Mouse (Mus musculus): ENCODE results near the gene Olfr485.
"Not testable (repeated sequence)": the region's sequence is repeated elsewhere in the genome, so short reads cannot be mapped to it uniquely, and the experiment has no call there.

Gene Olfr485

GRCm38 (mm10) chr7:108159771-108160170, at the start of gene Olfr485:
Olfr485 (minus strand) TSS chr7:108159871.
- no peak for DNase-seq (ENCODE audit: low spot score)

DNA sequence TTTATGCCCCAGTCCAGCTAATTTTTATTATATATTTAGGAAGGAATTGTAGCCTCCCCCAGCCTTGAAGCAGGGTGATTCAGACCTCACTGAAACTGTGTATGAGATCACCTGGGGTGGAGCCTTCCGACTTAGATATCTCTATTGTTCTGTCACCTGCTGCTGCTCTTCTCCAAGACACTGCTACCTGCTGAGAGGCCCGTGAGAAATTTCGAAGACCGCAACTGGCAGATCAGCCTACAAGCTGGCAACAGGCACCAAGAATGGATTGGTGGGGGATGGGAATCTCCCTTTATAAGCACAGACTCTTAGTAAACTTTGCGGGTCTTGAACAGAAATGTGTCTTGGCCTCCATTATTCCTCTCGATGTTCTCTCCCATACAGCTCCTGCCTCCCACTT, 37.3 kb upstream of the Olfr485 start:
- DNase-seq (ENCODE audit: low spot score) = no peak

DNA sequence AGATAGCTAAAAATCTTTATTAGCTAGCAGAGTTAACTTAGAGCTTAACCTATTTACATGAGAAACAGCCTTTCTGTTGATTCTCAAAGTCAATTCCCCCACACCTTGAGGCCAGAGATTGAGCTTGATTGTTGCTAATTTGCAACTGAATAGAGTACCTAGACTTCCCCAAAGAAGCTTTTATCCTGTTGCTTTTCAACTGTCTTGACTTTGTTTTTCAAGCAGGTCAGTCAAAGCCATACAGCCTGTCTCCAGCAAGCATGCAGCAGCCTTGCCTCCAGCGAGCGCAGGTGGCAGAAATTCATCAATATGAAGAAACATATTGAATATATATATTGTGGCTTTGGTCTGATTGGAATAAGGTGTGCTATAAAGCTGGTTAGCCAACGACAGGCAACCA, 36.7 kb upstream of the Olfr485 start:
- not testable (repeated sequence) for DNase-seq (ENCODE audit: low spot score)

DNA sequence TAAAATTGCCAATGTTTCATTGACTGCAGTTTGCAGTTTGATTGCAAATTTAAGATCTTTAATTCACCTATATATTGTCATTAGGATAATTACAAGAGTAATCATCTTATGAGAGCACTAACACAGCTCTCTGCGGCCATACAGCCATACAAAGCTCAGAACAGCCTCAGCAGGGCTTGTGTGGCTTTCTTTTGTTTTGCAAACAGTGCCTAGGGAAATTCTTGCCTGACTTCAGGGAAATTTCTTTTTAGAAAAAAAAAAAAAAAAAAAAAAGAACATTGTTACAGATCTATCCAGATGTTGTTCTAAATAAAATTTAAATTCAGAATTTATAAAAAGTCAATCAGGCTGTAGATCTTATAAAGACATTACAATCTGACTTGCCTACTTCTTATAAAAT, 33.0 kb upstream of the Olfr485 start:
- not testable (repeated sequence) for DNase-seq (ENCODE audit: low spot score)

DNA sequence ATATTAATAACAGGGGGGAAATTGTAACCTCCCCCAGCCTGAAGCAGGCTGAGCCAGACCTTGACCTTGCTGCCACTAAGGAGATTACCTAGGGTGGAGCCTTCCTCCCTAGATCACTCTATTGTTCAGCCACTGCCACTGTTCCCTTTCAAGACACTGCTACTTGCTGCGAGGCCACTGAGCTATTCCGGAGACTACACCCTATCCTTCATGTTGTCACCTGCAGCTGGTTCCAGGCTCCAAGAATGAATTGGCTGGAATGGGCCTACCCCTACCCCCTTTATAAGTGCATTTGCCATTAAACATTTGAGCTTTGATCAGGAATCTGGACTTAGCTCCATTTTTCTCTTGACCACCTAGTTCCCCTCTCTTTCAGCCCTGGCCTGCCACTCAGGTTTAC, 31.5 kb upstream of the Olfr485 start:
- not testable (repeated sequence) for DNase-seq (ENCODE audit: low spot score)

DNA sequence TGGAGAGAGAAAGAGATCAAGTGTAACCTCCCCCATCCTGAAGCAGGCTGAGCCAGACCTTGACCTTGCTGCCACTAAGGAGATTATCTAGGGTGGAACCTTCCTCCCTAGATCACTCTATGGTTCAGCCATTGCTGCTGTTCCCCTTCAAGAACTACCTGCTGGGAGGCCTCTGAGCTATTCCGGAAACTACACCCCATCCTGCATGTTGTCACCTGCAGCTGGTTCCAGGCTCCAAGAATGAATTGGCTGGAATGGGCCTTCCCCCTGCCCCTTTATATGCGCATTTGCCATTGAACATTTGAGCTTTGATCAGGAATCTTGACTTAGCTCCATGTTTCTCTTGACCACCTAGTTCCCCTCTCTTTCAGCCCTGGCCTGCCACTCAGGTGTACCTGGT, 25.6 kb upstream of the Olfr485 start:
- DNase-seq (ENCODE audit: low spot score) = not testable (repeated sequence)

DNA sequence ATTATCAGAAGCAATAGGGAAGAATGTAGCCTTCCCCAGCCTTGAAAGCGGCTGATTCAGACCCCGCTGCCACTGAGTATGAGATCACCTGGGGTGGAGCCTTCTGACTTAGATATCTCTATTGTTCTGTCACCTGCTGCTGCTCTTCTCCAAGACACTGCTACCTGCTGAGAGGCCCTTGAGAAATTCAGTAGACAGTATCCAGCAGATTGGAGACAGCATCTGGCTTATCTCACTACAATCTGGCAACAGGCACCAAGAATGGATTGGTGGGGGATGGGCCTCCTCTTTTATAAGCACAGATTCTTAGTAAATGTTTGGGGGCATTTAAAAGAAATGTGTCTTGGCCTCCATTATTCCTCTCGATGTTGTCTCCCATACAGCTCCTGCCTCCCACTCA, 24.7 kb upstream of the Olfr485 start:
- DNase-seq (ENCODE audit: low spot score) = not testable (repeated sequence)

GRCm38 (mm10) chr7:108172642-108173041, 13.0 kb upstream of the Olfr485 start, which contains the start of gene Olfr486:
Olfr486 (minus strand) TSS chr7:108172742.
- DNase-seq (ENCODE audit: low spot score) = not testable (repeated sequence)

DNA sequence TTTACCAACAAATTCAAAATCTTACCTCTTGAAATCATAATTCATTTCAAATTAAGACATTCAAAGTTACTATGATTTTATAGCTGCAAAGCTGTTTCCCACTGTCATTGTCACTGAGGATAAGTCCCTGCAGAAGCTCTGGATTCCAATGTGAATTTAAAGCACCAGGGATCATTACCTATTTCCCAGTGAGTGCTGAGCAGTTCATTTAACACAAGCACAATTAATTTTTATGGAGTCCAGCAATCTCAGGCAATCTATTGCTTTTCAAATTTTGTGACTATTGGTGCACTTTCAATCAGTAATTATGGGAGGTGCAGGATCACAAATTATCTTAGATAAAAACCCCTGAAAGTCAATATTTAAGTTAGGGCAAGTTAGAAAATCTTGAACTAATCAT, 32.3 kb downstream of the Olfr485 start, which contains the start of gene Olfr484:
Olfr484 (minus strand) TSS at position 101 of the 400 bp plus-strand sequence.
- no peak for DNase-seq (ENCODE audit: low spot score)

DNA sequence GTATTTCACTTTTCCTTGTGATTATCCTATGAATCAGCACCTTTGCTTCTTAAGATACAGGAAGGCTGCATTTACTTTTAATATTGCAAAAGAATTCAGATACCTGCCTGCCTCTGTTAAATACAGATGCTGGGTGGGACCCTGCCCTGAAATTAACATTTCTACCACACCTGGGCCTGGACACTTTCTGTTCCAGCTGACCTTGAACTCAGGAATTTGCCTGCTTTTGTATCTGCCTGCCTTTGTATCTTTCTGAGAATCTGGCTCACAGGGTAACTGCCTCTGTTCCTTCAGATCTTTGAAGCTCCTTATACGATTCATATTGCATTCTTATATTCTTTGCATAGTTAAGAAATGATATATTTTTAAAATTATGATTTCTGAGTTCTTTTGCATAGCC, 38.3 kb downstream of the Olfr485 start:
- no peak for DNase-seq (ENCODE audit: low spot score)

DNA sequence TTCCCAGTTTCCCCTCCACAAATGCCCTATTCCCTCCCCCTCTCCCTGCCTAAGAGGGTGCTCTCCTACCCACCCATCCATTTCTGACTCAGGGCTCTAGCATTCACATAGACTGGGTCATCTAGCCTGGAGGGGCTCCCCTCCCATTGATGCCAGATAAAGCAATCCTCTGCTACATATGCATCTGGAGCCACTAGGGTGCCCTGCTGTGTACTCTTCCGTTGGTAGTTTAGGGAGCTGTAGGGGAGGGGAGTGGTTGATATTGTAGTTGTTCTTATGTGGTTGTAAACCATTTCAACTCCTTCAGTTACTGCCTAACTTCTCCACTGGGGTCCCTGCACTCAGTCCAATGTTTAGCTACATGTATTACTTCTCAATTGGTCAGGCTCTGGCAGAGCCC, 39.0 kb downstream of the Olfr485 start:
- no peak for DNase-seq (ENCODE audit: low spot score)

All from layer of hippocampus, adult 11-12 months (tissue).